Comparison of ENCODE assay signal across 11 mouse cellular contexts in genomic region chr4:105449046-105449860, GRCm38 (mm10).
DNase-seq lines count a peak whose midpoint lies in the region; ATAC-seq lines count a peak whose summit lies in the region.
"Had no signal": no experiment of that assay in that cellular context is flagged by ENCODE, and none has a peak within 500 bp of the region (broad histone marks: within the 10 kb centered on the region; RNA-seq: fewer than 3 reads in every experiment).

No protein-coding gene starts in this region.

- H3K36me3 ChIP-seq in midbrain, embryonic 14.5 days (ENCODE audit: control insufficient read depth, insufficient read depth, low read length), result no peaks in the 10 kb centered on the region
- no peaks in the 10 kb centered on the region for H3K36me3 ChIP-seq in midbrain, embryonic 15.5 days (replicated peaks)
- H3K36me3 ChIP-seq in neural tube, embryonic 15.5 days, result no peaks in the 10 kb centered on the region
- H3K36me3 ChIP-seq: embryonic facial prominence, embryonic 12.5 days; hindbrain, embryonic 15.5 days; liver, embryonic 13.5 days had no signal

- H3K27me3 ChIP-seq in midbrain, embryonic 14.5 days (ENCODE audit: control insufficient read depth, insufficient read depth, low read length), result no peaks in the 10 kb centered on the region
- no peaks in the 10 kb centered on the region for H3K27me3 ChIP-seq in midbrain, embryonic 15.5 days (replicated peaks)
- no peaks in the 10 kb centered on the region for H3K27me3 ChIP-seq in neural tube, embryonic 15.5 days (replicated peaks)
- H3K27me3 ChIP-seq: embryonic facial prominence, embryonic 12.5 days; hindbrain, embryonic 15.5 days; liver, embryonic 13.5 days had no signal

- H3K4me2 ChIP-seq in midbrain, embryonic 14.5 days (ENCODE audit: low read length), result no peak overlapping the region
- no peak overlapping the region for H3K4me2 ChIP-seq in midbrain, embryonic 15.5 days
- H3K4me2 ChIP-seq in neural tube, embryonic 15.5 days, result peak overlapping the region; percentile 14; the same call in 1 of the 2 replicates
- H3K4me2 ChIP-seq: embryonic facial prominence, embryonic 12.5 days; hindbrain, embryonic 15.5 days; liver, embryonic 13.5 days had no signal

- ATAC-seq in midbrain, embryonic 14.5 days (ENCODE audit: low FRiP score, low TSS enrichment), result no peak
- ATAC-seq in midbrain, embryonic 15.5 days (replicated peaks), result no peak
- no peak for ATAC-seq in neural tube, embryonic 15.5 days (ENCODE audit: low FRiP score)

- H3K9me3 ChIP-seq in midbrain, embryonic 14.5 days (ENCODE audit: control insufficient read depth, low read length), result no peaks in the 10 kb centered on the region; the same call in 1 of the 2 replicates
- no peaks in the 10 kb centered on the region for H3K9me3 ChIP-seq in midbrain, embryonic 15.5 days
- no peaks in the 10 kb centered on the region for H3K9me3 ChIP-seq in neural tube, embryonic 15.5 days (replicated peaks)
- H3K9me3 ChIP-seq: embryonic facial prominence, embryonic 12.5 days; hindbrain, embryonic 15.5 days had no signal

- DNase-seq in adrenal gland, adult 2 months, result peak; percentile 34
- no peak for DNase-seq in adrenal gland, adult 18-20 months (ENCODE audit: low spot score in 2 of 2)
- DNase-seq in midbrain, embryonic 14.5 days, result peak; percentile 21
- DNase-seq in heart, adult 8-10 months (ENCODE audit: low spot score), result peak; percentile 48
- DNase-seq in left cerebral cortex, adult 8-10 months (ENCODE audit: low spot score in 2 of 2), result no peak
- DNase-seq in adrenal gland, postnatal 10 days, result no peak
- DNase-seq: liver, embryonic 13.5 days had no signal

- no peak overlapping the region for H3K27ac ChIP-seq in midbrain, embryonic 14.5 days (replicated peaks; ENCODE audit: low read depth, low read length)
- H3K27ac ChIP-seq in midbrain, embryonic 15.5 days, result no peak overlapping the region
- 0 out of 2 replicates have a peak overlapping the region, but pooled peaks have one; percentile 19 for H3K27ac ChIP-seq in neural tube, embryonic 15.5 days (replicated peaks)
- H3K27ac ChIP-seq: embryonic facial prominence, embryonic 12.5 days; hindbrain, embryonic 15.5 days; liver, embryonic 13.5 days had no signal

- WGBS in midbrain, embryonic 14.5 days, result 59% methylated on average over 11 of the region's 11 CpGs
- 47% methylated on average over 11 of the region's 11 CpGs for WGBS in midbrain, embryonic 15.5 days
- WGBS in neural tube, embryonic 15.5 days, result 39% methylated on average over 11 of the region's 11 CpGs

- no peaks in the 10 kb centered on the region for H3K4me1 ChIP-seq in midbrain, embryonic 14.5 days (ENCODE audit: control insufficient read depth, insufficient read depth, low read length)
- H3K4me1 ChIP-seq in midbrain, embryonic 15.5 days, result peaks cover 3% of the 10 kb centered on the region; the same call in 1 of the 2 replicates
- H3K4me1 ChIP-seq in neural tube, embryonic 15.5 days, result peaks cover 6% of the 10 kb centered on the region
- H3K4me1 ChIP-seq: embryonic facial prominence, embryonic 12.5 days; liver, embryonic 13.5 days had no signal

- H3K4me3 ChIP-seq in midbrain, embryonic 14.5 days (replicated peaks; ENCODE audit: low read depth, low read length), result no peak overlapping the region
- H3K4me3 ChIP-seq in midbrain, embryonic 15.5 days, result no peak overlapping the region
- H3K4me3 ChIP-seq in neural tube, embryonic 15.5 days (replicated peaks), result no peak overlapping the region
- H3K4me3 ChIP-seq: embryonic facial prominence, embryonic 12.5 days; hindbrain, embryonic 15.5 days; liver, embryonic 13.5 days had no signal

- no peak overlapping the region for H3K9ac ChIP-seq in midbrain, embryonic 14.5 days (replicated peaks; ENCODE audit: low read length)
- H3K9ac ChIP-seq in midbrain, embryonic 15.5 days, result no peak overlapping the region
- H3K9ac ChIP-seq in neural tube, embryonic 15.5 days (replicated peaks), result no peak overlapping the region
- H3K9ac ChIP-seq: embryonic facial prominence, embryonic 12.5 days; hindbrain, embryonic 15.5 days; liver, embryonic 13.5 days had no signal

Comparison
In these comparisons a context has a peak if more than half of its experiments do, and no peak if none do; other contexts are left out.
1. DNase-seq: peak in adrenal gland, adult 2 months (single experiment), midbrain, embryonic 14.5 days (single experiment) and heart, adult 8-10 months (single experiment); none in adrenal gland, adult 18-20 months (0 of 2), left cerebral cortex, adult 8-10 months (0 of 2) and adrenal gland, postnatal 10 days (single experiment).